Mouse (Mus musculus) hindbrain, embryonic 12.5 days (tissue): ENCODE measurements around the gene Mpz. TPM values are rescaled to one million over a fixed set of nuclear protein-coding genes. Genes with fewer than 3 reads are reported as not detected.
A peak's percentile ranks its signal among the peaks of the same experiment; 100 is the strongest.

Experiments
- ATAC-seq: fragments of 200-750 bp; cut with Nextera tagmentation; 2 replicates; pipeline ENCODE4 v1.8.0; 2017; ENCODE audit warnings: moderate TSS enrichment; ENCODE audit not compliant: low FRiP score
- H3K27ac ChIP-seq: fragments of 300-500 bp; sonication (generic); 2 replicates; pipeline ENCODE4 v1.5.1; 2016; ENCODE audit warnings: mild to moderate bottlenecking
- H3K27me3 ChIP-seq: fragments of 300-500 bp; sonication (generic); 2 replicates; pipeline ENCODE4 v1.6.1; 2016; ENCODE audit warnings: mild to moderate bottlenecking
- H3K36me3 ChIP-seq: fragments of 300-500 bp; sonication (generic); 2 replicates; pipeline ENCODE4 v1.6.1; 2016; ENCODE audit warnings: mild to moderate bottlenecking
- H3K4me1 ChIP-seq: fragments of 300-500 bp; sonication (generic); 2 replicates; pipeline ENCODE4 v1.6.1; 2016
- H3K4me2 ChIP-seq: fragments of 300-500 bp; sonication (generic); replicated peaks from 2 replicates; pipeline ENCODE4 v1.6.1; 2016; ENCODE audit warnings: mild to moderate bottlenecking
- H3K4me3 ChIP-seq: fragments of 300-500 bp; sonication (generic); 2 replicates; pipeline ENCODE4 v1.5.1; 2016; ENCODE audit warnings: mild to moderate bottlenecking
- H3K9ac ChIP-seq: fragments of 300-500 bp; sonication (generic); 2 replicates; pipeline ENCODE4 v1.6.1; 2016; ENCODE audit warnings: mild to moderate bottlenecking, moderate library complexity
- H3K9me3 ChIP-seq: fragments of 300-500 bp; sonication (generic); replicated peaks from 2 replicates; pipeline ENCODE4 v1.6.1; 2016; ENCODE audit warnings: mild to moderate bottlenecking
- WGBS: fragments of 180-500 bp; shearing (Covaris S2); methylation state at CpG from one replicate; pipeline ENCODE4 v1.1.7; 2016; 5-methylcytosine and 5-hydroxymethylcytosine counted together
- polyA plus RNA-seq: library from polyadenylated mRNA; unstranded; fragments of >200 nt; fragmentation: Nextera tagmentation; extraction: Ambion mirVana; gene quantifications from 2 replicates; pipeline ENCODE4 v1.2.1, GENCODE M21; 2016

The Mpz gene
- polyA plus RNA-seq, 1 experiment from 2014 or later, result 2.4 TPM

DNA sequence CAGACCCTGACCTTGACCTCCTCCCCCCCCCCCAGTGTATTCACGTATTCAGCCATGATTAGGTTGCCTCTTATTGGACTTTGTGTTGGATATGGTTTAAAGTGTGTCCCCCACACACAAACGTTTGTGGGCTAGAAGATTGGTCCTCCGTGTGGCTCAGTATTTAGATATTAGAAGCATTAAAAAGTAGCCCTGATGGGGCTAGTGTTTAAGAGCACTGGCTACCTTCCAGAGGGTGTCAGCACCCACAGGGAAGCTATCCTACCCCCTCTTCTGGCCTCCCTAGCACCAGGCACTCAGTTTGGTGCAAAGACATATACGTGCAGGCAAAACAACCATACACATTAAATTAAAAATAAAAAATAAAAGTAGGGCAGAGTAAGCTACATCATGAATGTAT, 37.5 kb upstream of the Mpz start:
- Histone ChIP-seq H3K4me1 (peaks cover 8% of the 10 kb centered on the region; the same call in 1 of the 2 replicates), H3K27me3 (no peaks in the 10 kb centered on the region), H3K36me3 (no peaks in the 10 kb centered on the region), H3K27ac (no peak overlapping the region), H3K9ac (no peak overlapping the region), H3K4me3 (no peak overlapping the region), H3K4me2 (no peak overlapping the region), H3K9me3 (no peaks in the 10 kb centered on the region)
- ATAC-seq, result no peak
- WGBS, result 72% methylated on average over 4 of the region's 4 CpGs

DNA sequence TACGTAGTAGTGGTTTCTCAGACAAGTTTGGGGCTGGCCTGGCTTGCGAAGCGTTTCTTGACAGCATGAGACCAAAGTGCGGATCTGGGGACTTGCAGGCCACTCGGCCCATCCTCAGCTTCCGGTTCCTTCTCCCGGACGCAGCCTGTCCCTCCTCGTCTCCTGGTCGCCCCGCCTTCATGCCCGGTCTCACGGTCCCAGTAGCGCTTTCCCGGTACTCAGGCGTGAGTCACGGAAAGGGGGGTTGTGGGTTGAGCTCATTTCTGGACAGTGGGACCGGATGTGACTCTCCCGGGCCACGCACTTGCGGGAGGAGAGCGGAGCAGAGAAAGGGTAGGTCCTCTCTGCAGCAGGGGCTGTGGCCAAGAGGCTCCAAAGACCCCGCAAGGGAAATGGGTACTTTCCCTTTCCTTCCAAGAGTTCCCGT, 36.6 kb upstream of the Mpz start, which contains the start of gene Cfap126:
Cfap126 (plus strand) TSS at position 46 of the 427 bp plus-strand sequence.
- ATAC-seq, result 0 out of 2 replicates have a peak, but pooled peaks have one; percentile 15
- peak within 1 kb of the TSS; percentile 64 for H3K9ac ChIP-seq
- H3K4me3 ChIP-seq, result peak within 1 kb of the TSS; percentile 45
- under 1% methylated on average over 24 of the region's 24 CpGs for WGBS
- H3K27ac ChIP-seq, result peak within 1 kb of the TSS; percentile 25
- H3K4me2 ChIP-seq, result peak within 1 kb of the TSS; percentile 63
- no peaks in the 10 kb centered on the region for H3K36me3 ChIP-seq
- H3K9me3 ChIP-seq, result no peaks in the 10 kb centered on the region
- H3K4me1 ChIP-seq, result peaks cover 8% of the 10 kb centered on the region; the same call in 1 of the 2 replicates
- no peaks in the 10 kb centered on the region for H3K27me3 ChIP-seq

DNA sequence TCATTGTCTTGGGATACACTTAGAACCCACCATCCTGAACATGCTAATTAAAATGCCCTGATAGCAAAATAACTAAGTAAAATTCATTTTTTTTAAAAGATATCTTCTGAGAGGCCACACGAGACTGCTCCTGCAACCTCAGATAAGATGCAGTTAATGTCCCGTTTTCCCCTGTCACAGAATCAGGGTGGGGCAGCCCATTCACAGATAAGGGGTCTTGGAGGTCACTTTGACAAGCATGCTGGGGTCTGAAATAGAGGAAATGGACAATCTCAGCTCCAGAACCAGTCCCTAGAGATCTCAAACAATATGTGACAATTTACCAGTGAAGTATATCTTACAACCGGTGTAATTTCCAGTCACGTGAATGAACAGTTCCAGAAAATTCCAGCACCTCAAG, 34.2 kb upstream of the Mpz start:
- 73% methylated on average over 4 of the region's 4 CpGs for WGBS
- no peak overlapping the region for H3K4me2 ChIP-seq
- no peak overlapping the region for H3K9ac ChIP-seq
- H3K4me1 ChIP-seq, result peaks cover 8% of the 10 kb centered on the region; the same call in 1 of the 2 replicates
- H3K4me3 ChIP-seq, result no peak overlapping the region
- H3K27ac ChIP-seq, result no peak overlapping the region
- H3K36me3 ChIP-seq, result no peaks in the 10 kb centered on the region
- H3K9me3 ChIP-seq, result no peaks in the 10 kb centered on the region
- no peaks in the 10 kb centered on the region for H3K27me3 ChIP-seq
- ATAC-seq, result no peak

DNA sequence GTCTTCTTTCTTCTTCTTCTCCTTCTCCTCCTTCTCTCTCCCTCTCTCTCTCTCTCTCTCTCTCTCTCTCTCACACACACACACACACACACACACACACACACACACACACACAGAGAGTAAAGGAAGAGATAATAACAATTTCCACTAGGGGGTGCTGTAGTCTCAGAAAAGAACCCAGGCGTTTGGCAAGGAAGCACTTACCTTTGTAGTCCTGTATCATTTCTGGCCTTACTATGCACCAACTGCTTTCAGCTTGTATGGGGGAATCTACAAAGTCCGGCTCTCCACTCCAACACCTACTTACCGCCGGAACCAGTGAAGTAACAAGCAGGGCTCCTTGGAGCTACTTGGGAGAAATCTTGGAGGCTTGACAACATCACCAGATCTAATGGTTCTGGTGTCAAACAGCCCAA, 32.2 kb upstream of the Mpz start:
- WGBS, result 4% methylated on average over 4 of the region's 4 CpGs
- ATAC-seq, result no peak
- Histone ChIP-seq H3K4me2 (no peak overlapping the region), H3K9ac (no peak overlapping the region), H3K27me3 (no peaks in the 10 kb centered on the region), H3K4me3 (no peak overlapping the region), H3K4me1 (peaks cover 12% of the 10 kb centered on the region; the same call in 1 of the 2 replicates), H3K27ac (no peak overlapping the region), H3K36me3 (no peaks in the 10 kb centered on the region), H3K9me3 (no peaks in the 10 kb centered on the region)

DNA sequence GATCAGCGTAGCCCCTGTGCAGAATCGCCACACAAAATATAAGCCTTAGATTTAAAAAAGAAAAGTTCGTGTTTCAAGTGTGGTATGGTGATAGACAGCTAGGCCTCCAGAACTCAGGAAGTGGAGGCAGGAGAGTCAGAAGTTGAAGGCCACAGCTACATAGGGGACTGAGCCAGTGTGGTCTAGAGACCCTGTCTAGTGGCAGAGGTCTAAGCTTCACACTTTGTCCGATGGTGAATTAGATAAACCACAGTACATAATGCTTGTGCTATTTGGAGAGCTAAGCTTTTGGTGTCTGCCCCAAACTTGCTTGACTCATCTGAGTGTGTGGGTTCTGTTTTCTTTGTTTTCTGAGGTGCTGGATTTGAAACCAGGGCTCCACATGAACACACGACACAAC, 31.5 kb upstream of the Mpz start:
- 87% methylated on average over 5 of the region's 5 CpGs for WGBS
- Histone ChIP-seq H3K27ac (no peak overlapping the region), H3K9me3 (no peaks in the 10 kb centered on the region), H3K9ac (no peak overlapping the region), H3K4me3 (no peak overlapping the region), H3K4me2 (no peak overlapping the region), H3K27me3 (no peaks in the 10 kb centered on the region), H3K4me1 (peaks cover 7% of the 10 kb centered on the region; the same call in 1 of the 2 replicates), H3K36me3 (no peaks in the 10 kb centered on the region)
- ATAC-seq, result no peak

DNA sequence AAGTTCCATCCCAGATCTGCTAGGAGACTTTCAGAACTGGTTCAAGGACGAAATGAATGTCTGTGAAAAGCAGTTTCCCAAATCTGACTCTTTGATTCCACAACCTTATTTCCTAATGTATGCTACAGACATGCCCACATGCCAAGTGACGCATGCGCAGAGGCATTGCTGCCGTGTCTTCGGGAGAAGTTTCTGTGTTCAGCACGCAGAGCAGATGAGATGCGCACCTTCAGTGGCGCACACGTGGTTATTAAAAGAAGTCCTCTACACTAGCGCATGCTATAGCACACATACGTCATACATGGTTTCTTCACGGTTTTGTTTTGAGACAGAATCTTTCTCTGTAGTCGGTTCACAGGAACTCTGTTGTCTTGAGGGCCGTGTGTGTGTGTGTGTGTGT, 31.1 kb upstream of the Mpz start:
- Histone ChIP-seq H3K4me3 (no peak overlapping the region), H3K4me1 (peaks cover 4% of the 10 kb centered on the region; the same call in 1 of the 2 replicates), H3K9me3 (no peaks in the 10 kb centered on the region), H3K27ac (no peak overlapping the region), H3K9ac (no peak overlapping the region), H3K4me2 (no peak overlapping the region), H3K36me3 (no peaks in the 10 kb centered on the region), H3K27me3 (no peaks in the 10 kb centered on the region)
- 89% methylated on average over 14 of the region's 14 CpGs for WGBS
- ATAC-seq, result no peak

DNA sequence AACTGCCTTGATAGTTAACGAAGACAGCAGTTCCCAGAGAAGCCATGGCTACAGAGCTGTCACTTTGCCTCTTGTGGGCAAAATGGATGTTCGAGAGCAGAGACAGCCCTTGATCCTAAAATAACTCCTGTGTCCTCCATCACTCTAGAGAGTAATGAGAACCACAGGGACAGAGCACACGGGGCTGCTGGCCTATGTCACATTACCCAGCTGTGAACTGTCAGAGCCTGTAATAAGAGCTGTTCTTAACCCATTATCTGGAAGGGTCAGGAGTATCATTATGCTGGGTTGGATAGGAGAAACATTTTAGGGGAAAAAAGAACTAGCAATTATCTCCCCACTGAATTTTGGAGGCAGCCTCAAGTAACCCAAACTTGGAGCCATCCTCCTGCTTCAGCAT, 29.6 kb upstream of the Mpz start:
- Histone ChIP-seq H3K27ac (no peak overlapping the region), H3K4me2 (no peak overlapping the region), H3K4me1 (peaks cover 4% of the 10 kb centered on the region; the same call in 1 of the 2 replicates), H3K4me3 (no peak overlapping the region), H3K27me3 (no peaks in the 10 kb centered on the region), H3K9ac (no peak overlapping the region), H3K36me3 (no peaks in the 10 kb centered on the region), H3K9me3 (no peaks in the 10 kb centered on the region)
- 64% methylated on average over 3 of the region's 3 CpGs for WGBS
- ATAC-seq, result no peak

DNA sequence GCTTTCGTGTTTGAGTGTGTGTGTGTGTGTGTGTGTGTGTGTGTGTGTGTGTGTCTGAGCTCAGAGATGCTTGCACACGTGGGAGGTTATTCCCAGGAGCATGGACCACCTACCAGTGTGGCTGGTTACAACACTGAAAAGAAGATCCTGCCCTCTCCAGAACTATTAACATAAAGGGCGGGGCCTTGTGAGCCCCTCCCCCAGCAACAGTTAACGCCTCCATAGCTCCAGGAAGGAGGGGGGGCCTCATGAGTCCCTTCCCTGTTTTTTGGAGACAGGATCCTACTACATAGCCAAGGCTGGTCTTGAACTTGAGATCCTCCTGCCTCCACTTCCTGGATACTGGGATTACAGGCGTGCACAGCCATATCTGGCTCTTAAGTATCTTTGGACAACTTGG, 28.7 kb upstream of the Mpz start:
- H3K9me3 ChIP-seq, result no peaks in the 10 kb centered on the region
- 42% methylated on average over 5 of the region's 5 CpGs for WGBS
- no peak overlapping the region for H3K4me3 ChIP-seq

DNA sequence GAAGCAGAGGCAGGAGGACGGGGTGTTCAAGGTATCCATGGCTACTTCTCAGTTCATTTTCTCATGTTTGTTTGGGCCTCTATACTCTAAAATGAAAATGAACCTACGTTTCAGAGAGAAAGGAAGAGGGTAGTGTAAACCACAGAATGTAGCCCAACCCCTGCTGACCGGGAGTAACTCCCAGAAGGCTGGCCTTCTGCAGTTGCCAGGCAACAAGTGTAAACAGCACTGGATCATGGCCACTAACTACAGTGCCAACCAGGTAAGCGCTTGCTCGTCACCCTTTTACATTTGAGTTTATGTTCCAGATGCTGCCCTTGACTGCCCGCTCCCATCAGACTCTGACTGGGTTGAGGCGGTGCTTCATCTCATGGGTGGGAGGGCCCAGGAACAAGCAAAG, 27.6 kb upstream of the Mpz start:
- H3K9me3 ChIP-seq, result no peaks in the 10 kb centered on the region
- peaks cover 4% of the 10 kb centered on the region; the same call in 1 of the 2 replicates for H3K4me1 ChIP-seq
- no peak overlapping the region for H3K27ac ChIP-seq
- no peak overlapping the region for H3K4me2 ChIP-seq
- no peak overlapping the region for H3K4me3 ChIP-seq
- ATAC-seq, result peak; percentile 53
- H3K9ac ChIP-seq, result no peak overlapping the region
- 32% methylated on average over 7 of the region's 7 CpGs for WGBS
- H3K36me3 ChIP-seq, result peaks cover 9% of the 10 kb centered on the region; the same call in 1 of the 2 replicates
- no peaks in the 10 kb centered on the region for H3K27me3 ChIP-seq

More for the DNA sequence above, 28.7 kb upstream of the Mpz start:
- Histone ChIP-seq H3K4me1 (peaks cover 4% of the 10 kb centered on the region; the same call in 1 of the 2 replicates), H3K27me3 (no peaks in the 10 kb centered on the region), H3K27ac (no peak overlapping the region), H3K9ac (no peak overlapping the region), H3K4me2 (no peak overlapping the region), H3K36me3 (peaks cover under 1% of the 10 kb centered on the region; the same call in 1 of the 2 replicates)
- no peak for ATAC-seq

DNA sequence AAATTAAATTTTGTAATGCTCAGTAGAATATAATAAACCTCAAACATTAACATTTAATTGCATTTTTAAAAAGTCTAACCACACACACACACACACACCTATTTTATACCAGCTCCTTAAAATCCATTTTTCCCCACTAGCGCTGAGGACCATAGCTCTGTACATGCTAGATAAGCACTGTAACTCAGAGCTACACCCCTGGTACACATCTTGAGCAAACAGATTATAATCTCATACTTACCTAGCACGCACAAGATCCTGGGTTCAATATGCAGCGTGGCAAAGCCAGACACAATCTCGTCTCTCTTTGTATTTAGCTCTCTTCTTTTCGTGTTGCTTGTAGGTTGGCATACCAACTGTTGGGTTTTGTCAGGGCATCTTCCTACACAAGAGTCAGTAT, 26.1 kb upstream of the Mpz start:
- Histone ChIP-seq H3K27ac (no peak overlapping the region), H3K9ac (no peak overlapping the region), H3K4me1 (peaks cover 4% of the 10 kb centered on the region; the same call in 1 of the 2 replicates), H3K36me3 (peaks cover 22% of the 10 kb centered on the region), H3K4me3 (no peak overlapping the region), H3K4me2 (no peak overlapping the region), H3K9me3 (no peaks in the 10 kb centered on the region), H3K27me3 (no peaks in the 10 kb centered on the region)
- ATAC-seq, result no peak
- 87% methylated on average over 5 of the region's 5 CpGs for WGBS

DNA sequence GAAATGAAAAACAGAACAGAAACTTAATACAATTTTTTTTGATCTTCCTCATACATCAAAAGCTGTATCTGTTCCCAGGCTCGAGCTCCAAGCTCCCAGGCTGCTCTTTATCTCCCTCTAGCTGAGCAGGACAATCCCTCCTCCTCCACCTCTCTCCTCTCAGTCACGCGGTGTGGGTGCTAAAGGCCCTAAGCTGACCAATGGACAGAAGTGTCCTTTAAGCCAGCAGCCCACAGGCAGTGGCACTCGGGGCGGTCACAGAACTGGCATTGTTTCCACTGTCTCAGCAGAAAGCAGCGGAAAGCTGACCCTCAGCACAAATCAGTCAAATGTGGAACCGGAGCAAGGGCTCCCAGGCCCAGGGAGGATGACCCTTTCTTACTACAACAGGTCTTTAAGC, 21.3 kb upstream of the Mpz start:
- Histone ChIP-seq H3K27me3 (no peaks in the 10 kb centered on the region), H3K36me3 (peaks cover 59% of the 10 kb centered on the region), H3K9me3 (no peaks in the 10 kb centered on the region), H3K27ac (no peak overlapping the region), H3K4me3 (no peak overlapping the region), H3K4me2 (no peak overlapping the region), H3K9ac (no peak overlapping the region), H3K4me1 (no peaks in the 10 kb centered on the region)
- WGBS, result 58% methylated on average over 7 of the region's 7 CpGs
- ATAC-seq, result no peak

DNA sequence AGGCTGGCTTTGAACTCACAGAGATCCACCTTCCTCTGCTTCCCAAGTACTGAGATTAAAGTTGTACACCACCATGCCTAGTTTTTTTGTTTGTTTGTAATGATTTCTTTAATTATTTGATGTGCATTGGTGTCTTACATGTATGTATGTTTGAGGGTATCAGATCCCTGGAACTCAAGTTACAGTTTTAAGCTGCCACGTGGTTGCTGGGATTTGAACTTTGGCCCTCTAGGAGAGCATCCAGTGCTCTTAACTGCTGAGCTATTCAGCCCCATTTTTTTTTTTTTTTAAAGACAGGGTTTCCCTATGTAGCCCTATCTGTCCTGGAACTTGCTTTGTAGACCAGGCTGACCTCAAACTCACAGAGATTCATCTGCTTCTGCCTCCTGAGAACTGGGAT, 19.5 kb upstream of the Mpz start:
- no peak overlapping the region for H3K9ac ChIP-seq
- H3K4me3 ChIP-seq, result no peak overlapping the region
- no peaks in the 10 kb centered on the region for H3K27me3 ChIP-seq
- H3K9me3 ChIP-seq, result no peaks in the 10 kb centered on the region
- peaks cover 75% of the 10 kb centered on the region for H3K36me3 ChIP-seq
- H3K27ac ChIP-seq, result no peak overlapping the region
- no peak overlapping the region for H3K4me2 ChIP-seq
- no peaks in the 10 kb centered on the region for H3K4me1 ChIP-seq
- ATAC-seq, result no peak
- WGBS, result 93% methylated on average over 1 of the region's 1 CpGs

DNA sequence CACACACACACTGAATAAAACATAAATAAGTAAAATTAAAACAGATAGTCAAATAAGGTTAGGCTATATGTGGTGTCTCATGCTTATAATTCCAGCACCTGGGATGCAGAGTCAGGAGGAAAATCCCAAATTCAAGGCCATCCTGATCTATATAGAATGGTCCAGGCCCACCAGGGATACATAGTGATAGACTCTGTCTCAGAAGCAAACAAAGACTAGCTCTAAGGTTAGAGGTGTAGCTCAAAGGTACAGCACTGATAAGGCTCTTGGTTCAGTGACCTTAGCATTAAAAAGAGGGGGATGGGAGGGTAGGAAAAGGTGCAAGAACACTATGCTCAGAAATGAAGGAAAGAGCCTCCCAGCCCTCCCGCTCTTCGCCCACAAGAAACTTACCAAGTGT, 14.9 kb upstream of the Mpz start:
- H3K4me1 ChIP-seq, result no peaks in the 10 kb centered on the region
- no peak overlapping the region for H3K4me2 ChIP-seq
- no peak overlapping the region for H3K27ac ChIP-seq
- H3K36me3 ChIP-seq, result peaks cover 71% of the 10 kb centered on the region
- WGBS, result 93% methylated on average over 2 of the region's 2 CpGs
- no peak for ATAC-seq
- no peaks in the 10 kb centered on the region for H3K27me3 ChIP-seq
- H3K4me3 ChIP-seq, result no peak overlapping the region
- H3K9ac ChIP-seq, result no peak overlapping the region
- H3K9me3 ChIP-seq, result no peaks in the 10 kb centered on the region
